Mouse (Mus musculus): ENCODE data around the gene Mrpl46.

Mrpl46 gene

DNA sequence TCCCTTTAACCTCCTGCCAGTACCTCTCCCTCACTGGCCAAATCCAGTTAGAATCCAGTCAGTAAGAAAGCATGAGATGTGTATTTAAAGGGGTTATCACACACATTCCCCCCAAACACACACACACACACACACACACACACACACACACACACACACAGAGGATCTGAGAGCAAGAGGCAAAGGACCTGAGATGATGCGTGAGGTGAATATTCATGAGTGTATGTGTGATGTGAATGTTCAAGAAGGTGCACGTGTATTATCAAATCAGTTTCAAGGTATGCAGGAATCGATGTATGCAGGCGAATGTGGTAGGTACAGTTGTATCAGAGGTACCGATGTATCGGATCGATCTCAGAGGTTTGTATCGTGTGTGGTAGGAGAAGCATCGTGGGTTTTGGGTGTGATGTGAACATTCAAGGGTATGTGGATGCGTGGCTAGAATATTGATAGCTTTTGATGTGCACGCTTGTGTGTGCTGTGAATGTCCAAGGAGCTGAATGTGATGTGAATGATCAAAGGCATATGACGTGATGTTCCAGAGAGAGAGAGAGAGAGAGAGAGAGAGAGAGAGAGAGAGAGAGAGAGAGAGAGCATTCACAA lies 15.3 kb downstream of the Mrpl46 start:
- no peak for DNase-seq

DNA sequence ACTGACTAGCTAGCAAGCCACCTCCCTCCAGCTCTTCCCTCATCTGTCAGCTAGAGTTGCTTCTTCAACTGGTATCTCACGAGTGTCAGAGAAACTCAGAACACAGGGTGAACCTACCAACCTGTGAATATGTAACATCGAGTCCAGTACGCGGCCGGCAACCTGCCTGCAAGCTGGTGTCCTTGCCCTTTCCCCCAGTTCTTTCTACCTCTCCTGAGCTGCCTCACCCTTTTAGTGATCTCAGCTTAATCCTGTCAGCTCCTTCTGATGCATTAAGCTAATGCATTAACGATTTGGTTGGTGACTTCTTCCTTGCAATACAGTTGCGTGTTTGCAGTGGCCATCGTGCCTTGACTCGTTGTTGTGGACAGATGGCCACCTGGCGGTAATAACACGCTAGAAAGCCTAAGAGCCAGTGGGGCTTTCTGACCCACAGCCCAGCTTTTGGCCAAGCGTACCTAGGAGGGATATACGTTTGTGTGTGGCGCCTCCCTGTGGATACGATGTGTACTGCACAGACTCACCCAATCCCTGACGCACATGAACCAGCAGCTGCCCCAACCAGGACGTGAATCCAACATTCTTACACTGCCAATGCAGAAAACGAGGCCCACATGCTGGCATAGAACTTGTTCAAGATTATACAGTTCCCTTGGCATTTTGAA lies 17.2 kb downstream of the Mrpl46 start:
- DNase-seq, result peak; percentile 55 to 82

DNA sequence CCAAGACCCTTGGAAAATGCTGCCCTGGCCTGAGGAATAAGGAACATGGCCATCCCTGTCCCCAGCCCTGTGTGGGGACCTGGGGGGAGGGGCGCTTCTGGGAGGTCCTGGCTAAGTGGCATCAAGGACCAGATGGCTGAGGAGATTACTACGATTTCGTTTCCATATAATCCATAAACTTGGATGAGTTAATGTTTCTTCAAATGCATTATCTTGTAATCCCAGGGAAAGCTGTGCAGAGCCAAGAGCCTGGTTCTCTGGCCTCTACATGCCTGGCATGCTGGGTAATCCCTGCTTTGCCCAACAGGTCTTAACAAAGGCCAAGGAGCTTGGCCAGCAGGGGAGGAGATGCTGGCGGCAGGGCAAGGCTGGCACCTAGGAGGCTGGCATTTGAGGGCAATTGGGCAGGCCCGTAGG lies 18.1 kb downstream of the Mrpl46 start:
- peak in 1 of 2 experiments; percentile 8 for DNase-seq

DNA sequence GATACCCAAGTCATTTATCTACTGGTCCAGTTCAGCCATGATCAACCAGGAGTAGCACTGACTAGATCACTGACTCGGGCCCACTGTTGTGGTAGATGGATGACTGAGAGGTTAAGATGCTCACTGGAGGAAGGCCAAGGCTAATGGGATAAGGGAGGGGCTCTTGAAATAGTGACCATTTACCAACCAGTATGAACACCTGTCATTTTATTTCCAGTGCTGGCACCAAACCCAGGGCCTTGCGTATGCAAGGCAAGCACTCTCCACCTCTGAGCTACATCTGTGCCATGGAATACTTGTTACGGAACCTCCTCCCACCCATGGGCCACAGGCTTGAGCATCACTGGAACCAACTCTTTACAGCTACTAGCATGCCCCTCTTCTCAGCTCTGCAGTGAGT lies 19.5 kb downstream of the Mrpl46 start:
- no peak for DNase-seq

DNA sequence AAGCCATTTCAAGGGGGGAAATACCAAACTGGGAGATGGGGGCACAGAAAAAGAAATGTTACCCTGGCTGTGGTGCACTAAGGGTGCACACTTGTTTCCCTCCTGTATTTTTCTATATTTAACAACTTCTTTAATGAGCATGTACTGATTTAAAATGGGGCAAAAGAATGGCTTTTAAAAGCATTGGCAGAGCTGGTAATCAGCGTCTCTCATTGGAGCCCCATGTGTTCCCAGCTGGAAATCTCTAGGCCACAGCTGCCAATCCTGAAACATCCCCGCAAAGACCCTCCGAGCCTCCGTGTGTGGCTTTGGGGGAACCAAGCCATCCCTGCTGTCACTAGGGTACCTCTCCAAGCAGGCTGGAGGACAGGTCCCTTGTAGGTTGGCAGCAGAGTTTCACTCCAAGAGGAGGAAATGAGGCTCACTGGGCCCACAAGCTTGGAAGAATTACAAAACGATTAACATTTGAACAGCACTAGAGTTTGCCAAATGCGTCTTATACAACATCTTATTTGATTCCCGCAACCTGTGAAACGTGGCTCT lies 28.8 kb downstream of the Mrpl46 start:
- DNase-seq, result no peak

DNA sequence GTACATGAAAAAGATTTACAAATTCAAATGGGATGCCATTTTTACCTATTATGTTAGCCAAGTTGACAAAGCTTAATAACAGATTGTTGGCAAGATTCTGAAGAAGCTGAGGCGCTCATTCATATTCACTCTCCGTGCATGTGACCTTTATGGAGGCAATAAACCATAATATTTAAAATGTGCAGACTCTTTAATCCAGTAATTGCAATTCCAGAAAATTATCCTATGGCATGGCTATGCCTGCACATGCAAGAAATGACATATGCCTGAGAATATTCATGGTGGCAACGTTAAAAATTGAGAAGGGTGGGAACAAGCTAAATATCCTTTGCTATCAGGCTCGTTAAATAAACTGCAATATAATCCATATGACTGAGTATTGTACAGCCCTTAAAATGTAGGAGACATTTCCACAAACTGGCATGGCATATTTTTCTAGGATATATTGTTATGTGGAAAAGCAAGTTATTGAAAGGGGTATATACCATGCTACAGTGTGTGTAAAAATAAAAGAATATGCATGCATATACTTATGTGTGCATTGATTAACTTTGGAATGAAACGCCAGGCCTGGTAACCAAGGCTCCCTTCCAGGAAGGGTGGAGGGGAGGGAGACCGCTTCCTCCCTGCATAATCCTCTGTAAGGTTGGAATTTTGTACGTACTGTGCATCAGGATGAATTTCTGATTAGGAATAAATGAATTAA lies 29.4 kb downstream of the Mrpl46 start:
- DNase-seq, result no peak

DNA sequence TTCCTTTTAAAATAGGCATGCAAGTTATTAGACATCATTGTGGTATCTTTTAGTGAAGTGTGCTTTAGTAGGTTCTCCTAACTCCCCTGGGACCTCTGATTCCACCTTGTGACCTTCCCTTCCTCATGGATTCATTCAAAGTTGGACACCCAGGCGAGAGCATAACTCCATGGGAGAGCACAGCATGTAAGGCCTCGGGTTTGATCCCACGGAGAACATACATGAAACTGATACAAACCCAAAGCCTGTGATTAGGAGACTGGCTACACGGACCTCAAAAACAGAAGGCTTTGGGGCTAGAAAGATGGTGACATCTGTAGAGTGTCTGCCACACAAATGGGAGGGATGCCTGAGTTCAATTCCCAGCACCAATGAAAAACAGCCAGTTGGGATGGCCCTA lies 30.4 kb downstream of the Mrpl46 start:
- no peak for DNase-seq

DNA sequence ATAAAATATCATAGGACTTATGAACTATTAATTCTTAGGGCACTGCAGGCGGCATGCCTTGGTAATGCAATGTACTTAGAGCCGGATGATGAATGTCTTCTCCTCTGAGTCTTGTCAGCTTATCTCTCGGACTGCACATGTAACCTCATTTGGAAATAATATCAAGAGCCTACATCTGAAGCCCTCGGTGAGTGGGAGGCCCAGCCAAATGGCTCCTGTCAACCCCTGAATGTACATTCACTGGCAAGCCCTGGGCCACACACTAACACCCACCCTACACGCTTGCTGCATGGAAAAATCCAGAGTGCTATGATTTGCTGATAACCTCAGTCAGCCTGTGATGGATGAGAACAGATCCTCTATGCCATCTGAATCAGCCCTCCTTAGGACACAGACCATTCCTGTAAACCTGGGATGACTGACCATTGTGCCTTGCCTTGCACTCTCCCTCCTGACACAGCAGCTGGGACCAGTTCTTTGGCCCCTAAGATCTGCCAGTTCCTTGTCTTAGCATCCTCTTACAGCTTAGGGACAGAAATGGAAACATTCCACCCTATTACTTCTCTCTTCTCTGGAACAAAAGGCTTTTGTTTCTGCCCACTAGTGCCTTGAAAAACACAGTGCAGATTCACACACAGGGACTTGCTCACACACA lies 39.5 kb downstream of the Mrpl46 start:
- no peak for DNase-seq

DNA sequence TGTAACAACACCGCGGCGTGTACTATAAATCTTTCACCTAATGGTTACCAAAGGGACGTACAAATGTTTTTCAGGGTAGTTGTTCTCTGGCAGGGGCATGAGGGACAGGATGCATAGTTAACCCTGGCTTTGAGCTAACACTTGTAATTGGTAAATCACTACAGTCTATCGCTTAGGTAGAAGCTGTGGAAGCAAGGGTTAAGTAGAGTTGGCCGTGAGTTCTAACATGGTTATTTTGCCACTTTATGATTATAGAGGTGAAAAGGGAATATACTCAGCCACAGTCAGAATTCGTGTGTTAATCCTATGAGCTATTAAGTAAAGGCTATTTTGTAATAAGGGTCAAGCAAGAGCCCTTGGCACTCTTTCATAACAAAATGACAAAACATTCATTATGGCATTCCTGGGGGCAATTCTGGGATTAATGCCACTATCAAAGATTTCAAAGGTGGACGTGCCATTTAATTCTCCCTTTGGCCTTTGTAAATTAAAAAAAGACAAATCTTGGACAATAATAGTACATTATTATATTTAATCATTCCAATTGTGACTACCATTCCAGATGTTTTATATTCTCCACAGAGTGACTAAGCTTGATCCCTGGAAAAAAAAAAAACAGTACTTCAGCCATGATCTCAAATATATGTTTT lies 43.9 kb downstream of the Mrpl46 start:
- no peak for DNase-seq

DNA sequence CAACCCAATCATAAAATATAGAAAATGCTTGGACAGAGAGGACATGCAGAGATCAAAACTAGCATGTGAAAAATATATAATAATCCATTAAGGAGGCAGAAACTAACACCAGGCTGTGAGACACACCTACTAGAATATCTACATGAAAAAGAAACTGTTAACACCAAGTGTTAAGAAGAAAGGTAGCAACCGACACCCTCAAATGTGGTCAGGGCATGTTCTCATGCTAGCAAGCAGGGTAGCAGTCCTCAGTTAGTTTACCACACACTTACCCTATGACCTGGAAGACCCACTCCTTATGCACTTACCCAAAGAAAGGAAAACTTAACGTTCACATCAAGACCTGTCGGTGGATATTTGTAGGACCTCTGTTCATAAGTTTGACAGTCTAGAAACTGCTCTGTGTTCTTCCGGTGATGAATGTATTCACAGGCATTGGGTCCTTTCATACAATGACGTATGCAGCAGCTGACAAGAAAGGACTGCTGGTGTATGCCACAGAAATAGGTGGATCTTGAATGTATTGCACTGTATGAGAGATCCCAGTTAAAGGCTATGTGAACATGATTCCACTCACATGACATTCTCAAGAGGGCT lies 45.6 kb downstream of the Mrpl46 start, which contains the start of gene Ntrk3:
Gene Ntrk3 (minus strand): TSS at position 399 of the 597 bp plus-strand sequence.
- no peak for DNase-seq

DNA sequence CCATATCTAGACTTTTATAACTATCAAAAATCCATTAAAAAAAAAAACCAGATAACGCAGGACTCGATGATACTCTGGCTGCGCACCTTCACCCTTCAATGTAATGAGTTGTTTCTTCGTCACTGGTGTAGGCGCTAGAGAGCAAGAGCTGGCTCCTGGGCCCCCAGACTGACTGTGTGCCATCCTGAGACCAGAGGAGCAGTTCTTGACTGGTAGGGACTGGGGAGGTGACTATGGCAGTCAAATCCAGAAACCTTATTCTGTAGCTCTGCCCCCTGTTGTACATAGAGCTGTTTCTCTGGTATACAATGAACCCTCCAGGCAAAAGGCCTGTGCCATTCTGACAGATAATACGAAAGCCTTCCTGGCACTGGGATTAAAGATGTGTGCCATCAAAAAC lies 46.1 kb downstream of the Mrpl46 start:
- no peak for DNase-seq

DNA sequence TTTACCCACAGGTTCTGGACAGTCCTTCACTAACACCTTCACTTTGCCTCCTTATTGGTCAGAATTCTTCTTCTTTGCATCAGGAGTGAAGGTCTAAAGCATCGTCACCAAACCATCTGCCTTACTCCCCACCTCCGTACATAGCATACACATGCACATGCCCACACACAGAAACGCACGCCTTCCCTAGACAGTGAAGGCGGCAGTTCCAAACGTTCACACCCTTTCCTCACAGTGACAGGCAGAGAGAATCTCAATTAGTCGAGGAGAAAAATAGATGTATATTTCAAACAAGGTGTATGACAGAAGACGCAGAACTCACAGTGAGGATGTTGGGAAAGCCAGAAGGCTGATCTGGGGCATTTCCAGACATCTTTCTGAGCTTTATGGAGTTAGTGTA lies 51.9 kb downstream of the Mrpl46 start:
- no peak for DNase-seq

Data from kidney, postnatal 36 days (tissue).